Mouse (Mus musculus) hindbrain, embryonic 12.5 days (tissue): ENCODE measurements at regions not wholly inside any gene's neighbourhood (a gene's known extent, or its start where the extent isn't known, plus 50 kb on each side); places are given as distances from the start of the nearest gene placed in this dataset.

ENCODE experiments used
- ATAC-seq: fragments of 200-750 bp; cut with Nextera tagmentation; 2 replicates; pipeline ENCODE4 v1.8.0; 2017; ENCODE audit warnings: moderate TSS enrichment; ENCODE audit not compliant: low FRiP score
- H3K27ac ChIP-seq: fragments of 300-500 bp; sonication (generic); 2 replicates; pipeline ENCODE4 v1.5.1; 2016; ENCODE audit warnings: mild to moderate bottlenecking
- H3K27me3 ChIP-seq: fragments of 300-500 bp; sonication (generic); 2 replicates; pipeline ENCODE4 v1.6.1; 2016; ENCODE audit warnings: mild to moderate bottlenecking
- H3K36me3 ChIP-seq: fragments of 300-500 bp; sonication (generic); 2 replicates; pipeline ENCODE4 v1.6.1; 2016; ENCODE audit warnings: mild to moderate bottlenecking
- H3K4me1 ChIP-seq: fragments of 300-500 bp; sonication (generic); 2 replicates; pipeline ENCODE4 v1.6.1; 2016
- H3K4me2 ChIP-seq: fragments of 300-500 bp; sonication (generic); replicated peaks from 2 replicates; pipeline ENCODE4 v1.6.1; 2016; ENCODE audit warnings: mild to moderate bottlenecking
- H3K4me3 ChIP-seq: fragments of 300-500 bp; sonication (generic); 2 replicates; pipeline ENCODE4 v1.5.1; 2016; ENCODE audit warnings: mild to moderate bottlenecking
- H3K9ac ChIP-seq: fragments of 300-500 bp; sonication (generic); 2 replicates; pipeline ENCODE4 v1.6.1; 2016; ENCODE audit warnings: mild to moderate bottlenecking, moderate library complexity
- H3K9me3 ChIP-seq: fragments of 300-500 bp; sonication (generic); replicated peaks from 2 replicates; pipeline ENCODE4 v1.6.1; 2016; ENCODE audit warnings: mild to moderate bottlenecking
- WGBS: fragments of 180-500 bp; shearing (Covaris S2); methylation state at CpG from one replicate; pipeline ENCODE4 v1.1.7; 2016; 5-methylcytosine and 5-hydroxymethylcytosine counted together

DNA sequence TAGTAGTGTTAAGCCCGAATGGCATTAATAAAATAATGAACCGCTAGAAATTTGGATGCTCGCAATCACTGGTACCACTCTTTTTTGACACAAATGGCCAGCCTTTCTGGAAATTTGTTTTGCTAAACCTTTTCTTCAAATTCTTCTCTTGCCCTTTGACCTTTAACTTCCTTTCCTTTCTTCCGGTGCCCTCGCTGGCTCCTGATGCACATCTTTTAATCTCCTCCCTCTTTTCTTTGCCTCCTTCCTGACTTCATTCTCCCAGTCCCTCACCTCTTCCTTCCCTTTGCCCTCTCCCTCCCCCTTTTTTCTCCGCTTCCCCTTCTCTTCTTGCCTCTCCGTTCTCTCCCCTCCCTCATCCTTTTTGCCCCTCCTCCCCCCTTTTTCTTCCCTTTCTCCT lies 118.3 kb upstream of the Zfhx3 start:
- H3K9me3 ChIP-seq, result no peaks in the 10 kb centered on the region
- WGBS, result 14% methylated on average over 7 of the region's 7 CpGs
- H3K27me3 ChIP-seq, result peaks cover 4% of the 10 kb centered on the region; the same call in 1 of the 2 replicates
- ATAC-seq, result no peak
- no peaks in the 10 kb centered on the region for H3K36me3 ChIP-seq
- peak overlapping the region; percentile 45 for H3K9ac ChIP-seq
- peak overlapping the region; percentile 75 for H3K27ac ChIP-seq
- H3K4me3 ChIP-seq, result peak overlapping the region; percentile 11; the same call in 1 of the 2 replicates
- H3K4me2 ChIP-seq, result peak overlapping the region; percentile 53
- peaks cover 34% of the 10 kb centered on the region for H3K4me1 ChIP-seq

DNA sequence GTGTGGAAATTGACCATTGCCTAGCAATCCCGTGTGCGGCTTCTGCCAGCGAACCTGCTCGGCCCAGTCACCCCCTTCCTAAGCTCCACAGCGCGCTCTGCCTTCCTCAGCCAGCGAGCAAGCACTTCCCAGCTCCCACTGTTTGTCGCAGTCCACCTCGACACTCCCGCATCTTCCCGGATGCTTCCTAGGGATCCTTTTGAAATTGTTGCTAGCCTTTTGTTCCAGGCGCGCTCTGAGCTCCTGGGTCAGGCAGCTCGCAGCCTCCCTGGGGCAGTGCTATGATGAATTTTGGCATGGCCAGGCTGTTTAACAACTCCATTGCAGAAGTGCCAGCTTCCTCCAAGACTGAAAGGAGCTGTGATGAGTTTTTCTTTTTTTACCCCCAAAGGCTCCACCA lies 117.8 kb upstream of the Zfhx3 start:
- Histone ChIP-seq H3K4me3 (peak overlapping the region; percentile 11; the same call in 1 of the 2 replicates), H3K9me3 (no peaks in the 10 kb centered on the region), H3K4me2 (peak overlapping the region; percentile 53), H3K36me3 (no peaks in the 10 kb centered on the region), H3K27me3 (peaks cover under 1% of the 10 kb centered on the region; the same call in 1 of the 2 replicates), H3K27ac (peak overlapping the region; percentile 75), H3K9ac (peak overlapping the region; percentile 45), H3K4me1 (peaks cover 31% of the 10 kb centered on the region)
- 1% methylated on average over 14 of the region's 14 CpGs for whole genome bisulfite sequencing
- no peak for ATAC-seq

DNA sequence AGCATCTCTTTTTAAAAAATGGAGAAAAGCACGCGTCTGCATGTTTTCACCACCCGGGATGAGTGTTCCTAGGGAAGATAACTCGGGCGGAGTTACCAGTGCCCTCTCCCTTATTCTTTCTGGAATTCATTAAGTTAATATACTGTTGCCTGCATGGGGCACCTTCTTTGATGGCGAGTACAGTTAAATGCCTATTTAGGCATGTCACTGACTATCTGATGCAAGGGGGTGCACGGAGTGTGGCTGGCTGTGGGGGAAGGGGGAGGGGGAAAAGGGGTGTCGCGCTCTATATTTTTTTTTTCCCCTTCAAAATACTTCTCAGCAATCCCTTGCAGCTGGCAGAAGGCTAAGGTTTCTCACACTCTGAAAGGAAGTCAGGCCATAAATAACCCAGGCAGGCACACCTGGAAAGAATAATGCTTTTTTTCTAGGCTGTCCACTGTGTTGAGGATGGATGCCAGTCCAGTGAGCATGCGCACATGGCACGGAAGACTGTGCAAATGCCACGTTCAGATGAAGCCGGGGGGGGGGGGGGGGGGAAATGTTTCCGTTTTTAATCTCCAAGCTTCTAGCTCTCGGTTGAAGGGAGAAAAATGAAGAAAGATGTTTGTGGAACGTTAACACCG lies 114.8 kb upstream of the Zfhx3 start:
- H3K4me2 ChIP-seq, result no peak overlapping the region
- H3K9me3 ChIP-seq, result no peaks in the 10 kb centered on the region
- H3K27me3 ChIP-seq, result no peaks in the 10 kb centered on the region
- 71% methylated on average over 17 of the region's 17 CpGs for WGBS
- no peak overlapping the region for H3K9ac ChIP-seq
- H3K4me3 ChIP-seq, result no peak overlapping the region
- no peaks in the 10 kb centered on the region for H3K36me3 ChIP-seq
- H3K4me1 ChIP-seq, result peaks cover 13% of the 10 kb centered on the region
- H3K27ac ChIP-seq, result no peak overlapping the region
- no peak for ATAC-seq

DNA sequence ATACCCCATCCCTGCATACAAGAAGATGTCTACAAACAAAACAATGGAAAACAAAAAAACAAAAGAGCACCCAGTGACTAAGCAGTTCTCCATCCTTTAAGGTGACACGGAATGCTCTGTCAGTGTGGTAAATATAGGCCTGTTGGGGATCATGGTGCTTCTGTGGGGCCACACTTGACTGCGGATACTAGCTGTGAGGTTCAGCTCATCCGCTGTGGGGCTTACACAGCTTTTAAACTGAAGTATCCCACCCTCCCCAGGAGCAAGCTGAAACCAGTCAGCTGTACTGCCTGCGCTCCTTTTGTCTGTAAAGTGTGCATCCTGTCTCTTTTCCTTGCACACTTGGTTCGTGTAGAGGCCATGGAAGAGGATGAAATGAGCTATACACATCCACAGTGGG lies 113.9 kb upstream of the Zfhx3 start:
- Histone ChIP-seq H3K4me1 (peaks cover 13% of the 10 kb centered on the region), H3K9me3 (no peaks in the 10 kb centered on the region), H3K27me3 (no peaks in the 10 kb centered on the region), H3K9ac (no peak overlapping the region), H3K27ac (no peak overlapping the region; the same call in 1 of the 2 replicates), H3K36me3 (no peaks in the 10 kb centered on the region), H3K4me3 (no peak overlapping the region), H3K4me2 (no peak overlapping the region)
- no peak for ATAC-seq
- 89% methylated on average over 5 of the region's 5 CpGs for WGBS

- H3K4me3 ChIP-seq, result no peak overlapping the region
- H3K9me3 ChIP-seq, result no peaks in the 10 kb centered on the region
- H3K36me3 ChIP-seq, result no peaks in the 10 kb centered on the region
- H3K27ac ChIP-seq, result no peak overlapping the region
- no peak for ATAC-seq
- no peaks in the 10 kb centered on the region for H3K27me3 ChIP-seq
- 53% methylated on average over 10 of the region's 10 CpGs for WGBS
- no peaks in the 10 kb centered on the region for H3K4me1 ChIP-seq
- H3K9ac ChIP-seq, result no peak overlapping the region
- H3K4me2 ChIP-seq, result no peak overlapping the region
Observed at GRCm38 (mm10) chr8:107833481-107833880, 109.0 kb upstream of the Zfhx3 start.

GRCm38 (mm10) chr8:107846141-107846540 lies 96.3 kb upstream of the Zfhx3 start:
- H3K4me2 ChIP-seq, result no peak overlapping the region
- no peak for ATAC-seq
- H3K27ac ChIP-seq, result no peak overlapping the region
- H3K36me3 ChIP-seq, result no peaks in the 10 kb centered on the region
- H3K4me1 ChIP-seq, result no peaks in the 10 kb centered on the region
- H3K27me3 ChIP-seq, result no peaks in the 10 kb centered on the region
- H3K4me3 ChIP-seq, result no peak overlapping the region
- WGBS, result 94% methylated on average over 3 of the region's 3 CpGs
- no peak overlapping the region for H3K9ac ChIP-seq
- H3K9me3 ChIP-seq, result no peaks in the 10 kb centered on the region

DNA sequence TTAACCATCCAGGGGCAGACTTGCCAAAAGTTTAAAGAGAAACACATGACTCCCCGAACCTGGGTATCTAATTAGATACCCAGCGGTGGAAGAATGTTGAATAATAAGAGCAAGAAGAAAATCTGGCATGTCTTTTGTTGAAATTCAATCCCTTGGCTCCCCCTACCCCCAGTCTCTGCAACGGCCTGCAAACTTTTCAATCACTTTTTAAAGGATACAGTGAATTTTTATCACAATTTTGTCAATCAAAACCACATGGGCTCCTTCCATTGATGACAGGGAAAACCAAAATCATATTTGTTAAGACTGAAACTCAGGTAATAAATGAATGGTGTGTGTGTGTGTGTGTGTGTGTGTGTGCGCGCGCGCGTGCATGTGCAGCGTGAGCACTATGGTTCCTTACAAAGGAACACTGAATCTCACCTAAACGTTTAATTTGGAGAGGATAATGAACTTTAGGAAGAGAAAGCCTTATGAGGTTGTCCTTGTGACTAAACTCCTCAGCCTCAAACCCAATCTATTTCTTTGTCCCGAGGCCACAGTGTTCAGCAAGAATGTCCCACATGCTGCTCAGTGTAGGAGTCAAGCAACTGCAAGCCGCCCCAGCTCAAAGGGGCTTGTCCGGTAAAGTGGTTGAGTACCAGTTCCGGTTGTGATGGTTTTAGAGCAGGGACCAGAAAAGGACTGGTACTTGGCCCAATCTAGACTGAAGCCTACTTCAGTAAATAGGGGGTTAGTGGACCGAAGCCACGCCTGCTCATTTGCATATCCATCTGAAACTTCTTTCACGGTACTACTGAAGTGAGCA lies 91.0 kb upstream of the Zfhx3 start:
- Histone ChIP-seq H3K36me3 (no peaks in the 10 kb centered on the region), H3K4me1 (peaks cover 10% of the 10 kb centered on the region; the same call in 1 of the 2 replicates), H3K9me3 (no peaks in the 10 kb centered on the region), H3K27ac (no peak overlapping the region), H3K4me3 (no peak overlapping the region), H3K4me2 (no peak overlapping the region), H3K9ac (no peak overlapping the region), H3K27me3 (no peaks in the 10 kb centered on the region)
- WGBS, result 71% methylated on average over 17 of the region's 17 CpGs
- no peak for ATAC-seq

DNA sequence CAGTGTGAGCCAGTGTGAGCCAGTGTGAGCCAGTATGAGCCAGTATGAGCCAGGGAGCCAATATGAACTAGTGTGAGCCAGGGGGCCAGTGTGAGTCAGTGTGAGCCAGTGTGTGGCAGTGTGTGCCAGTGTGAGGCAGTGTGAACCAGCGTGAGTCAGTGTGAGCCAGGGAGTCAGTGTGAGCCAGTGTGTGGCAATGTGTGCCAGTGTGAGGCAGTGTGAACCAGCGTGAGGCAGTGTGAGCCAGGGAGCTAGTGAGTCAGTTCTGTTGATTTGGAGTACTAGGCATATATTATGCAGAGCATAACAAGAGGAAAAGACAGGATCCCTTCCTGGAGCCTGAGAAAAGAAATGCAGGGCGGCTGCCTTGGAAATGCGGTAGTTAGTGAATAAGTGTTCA lies 82.7 kb upstream of the Zfhx3 start:
- peak overlapping the region; percentile 31 for H3K27ac ChIP-seq
- H3K9ac ChIP-seq, result no peak overlapping the region
- WGBS, result 90% methylated on average over 4 of the region's 4 CpGs
- no peak overlapping the region for H3K4me2 ChIP-seq
- no peak overlapping the region for H3K4me3 ChIP-seq
- no peaks in the 10 kb centered on the region for H3K27me3 ChIP-seq
- H3K9me3 ChIP-seq, result no peaks in the 10 kb centered on the region
- 0 out of 2 replicates have a peak, but pooled peaks cover 8% of the 10 kb centered on the region for H3K4me1 ChIP-seq
- no peaks in the 10 kb centered on the region for H3K36me3 ChIP-seq
- ATAC-seq, result peak; percentile 32; the same call in 1 of the 2 replicates

DNA sequence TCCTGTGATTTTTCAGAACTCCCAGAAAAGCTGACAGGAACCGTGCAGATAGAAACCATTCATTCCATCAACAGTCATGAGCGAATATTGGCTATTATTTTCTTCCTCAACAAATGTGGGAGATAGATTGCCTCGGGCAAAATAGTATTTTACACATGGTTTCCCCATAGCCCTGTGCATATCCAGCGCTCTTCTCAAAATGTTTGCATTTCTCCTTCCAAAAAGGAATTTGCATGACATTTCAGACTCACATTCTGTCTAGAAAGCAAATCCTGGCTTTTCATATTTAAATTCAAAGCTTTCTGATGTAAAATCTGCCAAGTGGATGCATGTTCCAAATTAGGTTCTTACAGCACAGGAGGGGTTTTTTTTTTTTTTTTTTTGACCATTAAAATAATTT lies 82.2 kb upstream of the Zfhx3 start:
- no peaks in the 10 kb centered on the region for H3K27me3 ChIP-seq
- H3K36me3 ChIP-seq, result no peaks in the 10 kb centered on the region
- no peaks in the 10 kb centered on the region for H3K9me3 ChIP-seq
- ATAC-seq, result no peak
- H3K4me3 ChIP-seq, result no peak overlapping the region
- 72% methylated on average over 4 of the region's 4 CpGs for WGBS
- H3K4me1 ChIP-seq, result peaks cover 10% of the 10 kb centered on the region; the same call in 1 of the 2 replicates
- no peak overlapping the region for H3K9ac ChIP-seq
- no peak overlapping the region for H3K4me2 ChIP-seq
- peak overlapping the region; percentile 31; the same call in 1 of the 2 replicates for H3K27ac ChIP-seq

- no peak for ATAC-seq
- H3K9ac ChIP-seq, result no peak overlapping the region
- H3K4me1 ChIP-seq, result peaks cover 11% of the 10 kb centered on the region; the same call in 1 of the 2 replicates
- no peaks in the 10 kb centered on the region for H3K9me3 ChIP-seq
- no peak overlapping the region for H3K4me3 ChIP-seq
- H3K27me3 ChIP-seq, result no peaks in the 10 kb centered on the region
- H3K4me2 ChIP-seq, result no peak overlapping the region
- H3K27ac ChIP-seq, result no peak overlapping the region
- H3K36me3 ChIP-seq, result no peaks in the 10 kb centered on the region
- WGBS, result 68% methylated on average over 14 of the region's 14 CpGs
Observed at GRCm38 (mm10) chr8:107864802-107865651, 77.4 kb upstream of the Zfhx3 start.

DNA sequence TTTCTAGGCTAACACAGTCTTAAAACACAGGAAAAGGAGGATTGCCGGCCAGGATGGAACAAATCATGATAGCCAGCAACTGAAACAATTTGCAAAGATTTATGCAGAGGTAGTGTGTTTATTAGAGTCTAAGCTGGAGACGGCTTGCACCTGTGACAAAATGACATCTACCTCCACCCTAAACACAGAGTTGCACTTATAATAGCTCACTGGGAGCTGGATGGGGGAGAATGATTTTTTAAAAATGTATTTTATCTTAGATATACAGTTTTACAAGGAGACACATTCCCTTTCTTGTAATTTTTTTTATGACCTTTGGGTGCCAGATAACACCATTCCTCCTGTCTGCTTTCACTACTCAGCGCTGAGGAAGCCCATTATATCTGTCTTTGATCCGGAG lies 76.7 kb upstream of the Zfhx3 start:
- Histone ChIP-seq H3K27me3 (no peaks in the 10 kb centered on the region), H3K4me2 (no peak overlapping the region), H3K27ac (no peak overlapping the region), H3K9me3 (no peaks in the 10 kb centered on the region), H3K4me3 (no peak overlapping the region), H3K4me1 (peaks cover 7% of the 10 kb centered on the region; the same call in 1 of the 2 replicates), H3K9ac (no peak overlapping the region), H3K36me3 (no peaks in the 10 kb centered on the region)
- no peak for ATAC-seq
- 78% methylated on average over 4 of the region's 4 CpGs for WGBS

GRCm38 (mm10) chr8:107871718-107872117 lies 70.7 kb upstream of the Zfhx3 start:
- H3K9me3 ChIP-seq, result no peaks in the 10 kb centered on the region
- H3K4me1 ChIP-seq, result 0 out of 2 replicates have a peak, but pooled peaks cover 2% of the 10 kb centered on the region
- H3K27me3 ChIP-seq, result no peaks in the 10 kb centered on the region
- no peak overlapping the region for H3K9ac ChIP-seq
- no peaks in the 10 kb centered on the region for H3K36me3 ChIP-seq
- no peak for ATAC-seq
- 41% methylated on average over 15 of the region's 15 CpGs for WGBS
- H3K27ac ChIP-seq, result no peak overlapping the region
- no peak overlapping the region for H3K4me3 ChIP-seq
- peak overlapping the region; percentile 30; the same call in 1 of the 2 replicates for H3K4me2 ChIP-seq
